Mouse (Mus musculus): ENCODE measurements around the gene Saa1. TPM values are rescaled to one million over a fixed set of nuclear protein-coding genes. Genes with fewer than 3 reads are reported as not detected.

Gene Saa1
- polyA plus RNA-seq, 1 experiment: not detected

DNA sequence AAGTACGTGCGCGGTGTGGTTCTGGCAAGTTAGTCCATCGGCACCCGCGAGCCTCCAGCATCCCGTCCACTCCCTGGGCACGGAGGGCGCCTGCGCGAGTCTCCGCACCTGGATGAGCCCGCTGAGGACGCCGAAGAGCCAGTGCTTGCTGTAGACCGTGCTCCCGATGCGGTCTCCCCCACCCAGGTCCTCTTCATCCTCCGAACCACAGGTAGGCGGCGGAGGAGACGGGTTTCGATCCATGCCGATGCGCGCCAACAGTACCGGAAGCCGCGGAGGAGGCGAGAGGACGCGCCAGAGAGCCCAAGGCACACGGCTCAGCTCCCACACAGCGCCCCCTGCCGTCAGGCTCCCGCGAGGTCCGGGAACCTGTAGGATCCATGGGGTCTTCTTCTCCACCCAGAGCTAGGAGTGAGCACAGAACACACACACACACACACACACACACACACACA, 32.4 kb downstream of the Saa1 start, which contains the start of gene Saal1:
TSS of gene Saal1 (minus strand) at position 291 of the 455 bp plus-strand sequence.
- Histone ChIP-seq H3K27me3 (ENCODE audit: control insufficient read depth) (0 out of 2 replicates have a peak, but pooled peaks cover 3% of the 10 kb centered on the region), H3K9me3 (ENCODE audit: control insufficient read depth, low read length) (no peaks in the 10 kb centered on the region), H3K4me3 (replicated peaks) (peak within 1 kb of the TSS; percentile 90), H3K36me3 (ENCODE audit: control insufficient read depth) (peaks cover 31% of the 10 kb centered on the region), H3K4me1 (ENCODE audit: control insufficient read depth) (peaks cover 14% of the 10 kb centered on the region)
- TF ChIP-seq GATA1 (IDR thresholded peaks at IDR 0.05; ENCODE audit: low read length) (no peak), TAL1 (IDR thresholded peaks at IDR 0.05; ENCODE audit: low read length) (no peak)

DNA sequence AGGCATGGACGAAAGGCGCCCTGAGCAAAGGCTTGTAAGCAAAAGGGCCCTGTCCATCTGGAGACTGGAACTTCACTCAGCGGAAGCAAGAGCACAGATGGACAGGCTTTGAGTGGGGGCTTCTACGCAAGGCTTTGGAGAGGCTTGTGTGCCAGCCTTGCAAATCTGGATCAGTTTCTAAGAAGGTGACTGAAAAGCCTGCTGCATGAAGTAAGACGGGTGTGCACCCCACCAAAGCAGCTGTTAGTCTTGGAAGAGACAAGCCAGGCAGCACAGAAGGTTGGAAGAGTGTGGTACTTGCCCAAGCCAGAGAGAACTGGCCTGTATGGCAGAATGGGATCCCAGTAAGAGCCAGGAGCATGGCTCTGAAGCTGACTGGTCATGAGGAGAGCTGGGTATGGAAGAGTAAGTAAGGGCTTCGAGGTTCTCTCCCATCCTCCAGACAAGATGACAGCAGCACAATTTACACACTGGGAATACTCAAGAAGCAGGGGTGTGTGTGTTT, 42.2 kb downstream of the Saa1 start:
- Histone ChIP-seq H3K9me3 (ENCODE audit: control insufficient read depth, low read length) (no peaks in the 10 kb centered on the region), H3K27me3 (ENCODE audit: control insufficient read depth) (no peaks in the 10 kb centered on the region), H3K4me1 (ENCODE audit: control insufficient read depth) (peaks cover 10% of the 10 kb centered on the region), H3K36me3 (ENCODE audit: control insufficient read depth) (peaks cover 94% of the 10 kb centered on the region), H3K4me3 (replicated peaks) (no peak overlapping the region)
- TF ChIP-seq TAL1 (IDR thresholded peaks at IDR 0.05; ENCODE audit: low read length): no peak
- no peak for TF ChIP-seq GATA1 (IDR thresholded peaks at IDR 0.05; ENCODE audit: low read length)

DNA sequence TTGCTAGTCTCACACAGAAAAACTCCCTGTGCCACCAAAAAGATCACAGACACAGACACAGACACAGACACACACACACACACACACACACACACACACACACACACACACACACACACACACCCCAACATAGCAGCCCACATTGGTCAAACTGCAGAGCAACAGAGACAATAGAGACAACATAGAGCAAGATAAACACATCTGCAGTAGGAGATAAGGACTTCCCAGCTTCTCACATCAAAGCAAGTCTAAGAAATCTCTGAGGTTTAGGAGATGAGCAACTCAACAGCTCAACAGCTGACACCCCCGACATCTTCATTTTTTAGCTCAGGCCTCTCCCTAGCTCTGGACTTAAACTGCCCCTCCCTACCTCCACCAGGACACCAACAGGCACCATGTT, 46.0 kb downstream of the Saa1 start:
- Histone ChIP-seq H3K9me3 (ENCODE audit: control insufficient read depth, low read length) (no peaks in the 10 kb centered on the region), H3K36me3 (ENCODE audit: control insufficient read depth) (peaks cover 76% of the 10 kb centered on the region)

More for the DNA sequence above, 46.0 kb downstream of the Saa1 start:
- no peak for TF ChIP-seq TAL1 (IDR thresholded peaks at IDR 0.05; ENCODE audit: low read length)
- TF ChIP-seq GATA1 (IDR thresholded peaks at IDR 0.05; ENCODE audit: low read length): no peak
- Histone ChIP-seq H3K4me3 (replicated peaks) (no peak overlapping the region), H3K27me3 (ENCODE audit: control insufficient read depth) (no peaks in the 10 kb centered on the region), H3K4me1 (ENCODE audit: control insufficient read depth) (peaks cover 10% of the 10 kb centered on the region)

Other genes with a start within 250 kb of the Saa1 start
- 0.16 and 0.26 TPM in 2 replicates for gene Sergef, start 103.2 kb downstream of the Saa1 start, polyA plus RNA-seq (2012)
- gene Tph1, start 70.4 kb downstream of the Saa1 start, polyA plus RNA-seq (2012): not detected in 2 replicates
- 0.28 and 0.44 TPM in 2 replicates for gene Saal1, start 32.3 kb downstream of the Saa1 start, polyA plus RNA-seq (2012)
- not detected in 2 replicates for gene Saa3, start 27.3 kb downstream of the Saa1 start, polyA plus RNA-seq (2012)
- not detected in 2 replicates for gene Saa4, start 10.4 kb downstream of the Saa1 start, polyA plus RNA-seq (2012)
- gene Saa2, start 8.8 kb upstream of the Saa1 start, polyA plus RNA-seq (2012): not detected in 2 replicates
- 0.09 TPM in 2 replicates for gene Hps5, start 53.1 kb upstream of the Saa1 start, polyA plus RNA-seq (2012)
- 0.99 and 1.7 TPM in 2 replicates for gene Gtf2h1, start 53.1 kb upstream of the Saa1 start, polyA plus RNA-seq (2012)
- gene Ldha, start 98.5 kb upstream of the Saa1 start, polyA plus RNA-seq (2012): 12.0 and 18.0 TPM in 2 replicates
- 0.04 TPM in 1 of 2 replicates, not detected in the other for gene Ldhc, start 118.2 kb upstream of the Saa1 start, polyA plus RNA-seq (2012)
- 3.8 and 4.1 TPM in 2 replicates for gene Tsg101, start 177.0 kb upstream of the Saa1 start, polyA plus RNA-seq (2012)
- 0.02 and 0.03 TPM in 2 replicates for gene Uevld, start 215.5 kb upstream of the Saa1 start, polyA plus RNA-seq (2012)
- not detected in 2 replicates for gene Gm9999, start 240.6 kb upstream of the Saa1 start, polyA plus RNA-seq (2012)